Mouse (Mus musculus): ENCODE results near the gene Fbxo46. TPM values are rescaled to one million over a fixed set of nuclear protein-coding genes. Genes with fewer than 3 reads are reported as not detected.

The Fbxo46 gene
- total and polyA plus RNA-seq, 3 experiments: 10.1 to 13.7 TPM; not detected in 1

- H3K79me2 ChIP-seq (ENCODE audit: control insufficient read depth, insufficient read depth, low read length, poor library complexity): peaks cover 8% of the 10 kb centered on the region; the same call in 1 of the 2 replicates
- H3K4me1 ChIP-seq (ENCODE audit: control insufficient read depth in 1 of 2, insufficient read depth in 2 of 2, low read length in 2 of 2): peaks cover 0 to 9% of the 10 kb centered on the region in 2 experiments; a peak in 3 of 4 replicates
- no peak overlapping the region for H3K27ac ChIP-seq (ENCODE audit: control insufficient read depth, low read depth, low read length)
- no peak overlapping the region for H3K4me3 ChIP-seq (ENCODE audit: control insufficient read depth in 1 of 2, insufficient read depth in 1 of 2, low read depth in 2 of 2, low read length in 2 of 2)
- H3K9me3 ChIP-seq (replicated peaks; ENCODE audit: insufficient read depth, low read length): no peaks in the 10 kb centered on the region
- no peaks in the 10 kb centered on the region for H3K36me3 ChIP-seq (ENCODE audit: control insufficient read depth in 1 of 2, insufficient read depth in 2 of 2, low read length in 2 of 2)
- no peak for DNase-seq (ENCODE audit: low read depth, low spot score)
- H3K27me3 ChIP-seq (ENCODE audit: control insufficient read depth in 1 of 2, insufficient read depth in 2 of 2, low read length in 2 of 2): no peaks in the 10 kb centered on the region
- TF ChIP-seq ZC3H11A (IDR thresholded peaks at IDR 0.05; ENCODE audit: low read depth, low read length) (no peak), MAFK (IDR thresholded peaks at IDR 0.05; ENCODE audit: borderline replicate concordance, low read depth, low read length) (no peak), ELF1 (IDR thresholded peaks at IDR 0.05; ENCODE audit: low read depth, low read length) (no peak), SIN3A (IDR thresholded peaks at IDR 0.05; ENCODE audit: low read length) (no peak)
- no peak overlapping the region for H3K9ac ChIP-seq (ENCODE audit: control insufficient read depth, low read depth, low read length, poor library complexity, severe bottlenecking)
Observed at GRCm38 (mm10) chr7:19092381-19093173, 27.1 kb upstream of the Fbxo46 start.

GRCm38 (mm10) chr7:19093174-19093521, 26.5 kb upstream of the Fbxo46 start:
- DNase-seq (ENCODE audit: low read depth, low spot score): peak; percentile 80
- Histone ChIP-seq H3K27ac (ENCODE audit: control insufficient read depth, low read depth, low read length) (peak overlapping the region; percentile 23), H3K79me2 (ENCODE audit: control insufficient read depth, insufficient read depth, low read length, poor library complexity) (peaks cover 8% of the 10 kb centered on the region; the same call in 1 of the 2 replicates), H3K9ac (ENCODE audit: control insufficient read depth, low read depth, low read length, poor library complexity, severe bottlenecking) (peak overlapping the region; percentile 51), H3K4me3 (ENCODE audit: control insufficient read depth in 1 of 2, insufficient read depth in 1 of 2, low read depth in 2 of 2, low read length in 2 of 2) (peak overlapping the region; percentile 47 to 58), H3K27me3 (ENCODE audit: control insufficient read depth in 1 of 2, insufficient read depth in 2 of 2, low read length in 2 of 2) (no peaks in the 10 kb centered on the region), H3K4me1 (ENCODE audit: control insufficient read depth in 1 of 2, insufficient read depth in 2 of 2, low read length in 2 of 2) (peaks cover 0 to 9% of the 10 kb centered on the region in 2 experiments; a peak in 3 of 4 replicates), H3K9me3 (replicated peaks; ENCODE audit: insufficient read depth, low read length) (no peaks in the 10 kb centered on the region), H3K36me3 (ENCODE audit: control insufficient read depth in 1 of 2, insufficient read depth in 2 of 2, low read length in 2 of 2) (no peaks in the 10 kb centered on the region)
- no peak for TF ChIP-seq EP300 (IDR thresholded peaks at IDR 0.05; ENCODE audit: low read depth in 1 of 2, low read length in 2 of 2)
- no peak for TF ChIP-seq ZMIZ1 (IDR thresholded peaks at IDR 0.05; ENCODE audit: low read depth, low read length)
- TF ChIP-seq POLR2A (IDR thresholded peaks at IDR 0.05; ENCODE audit: control insufficient read depth in 1 of 2, insufficient read depth in 1 of 2, low read depth in 1 of 2, low read length in 2 of 2, poor library complexity in 1 of 2): no peak
- no peak for TF ChIP-seq ZC3H11A (IDR thresholded peaks at IDR 0.05; ENCODE audit: low read depth, low read length)
- TF ChIP-seq RAD21 (IDR thresholded peaks at IDR 0.05; ENCODE audit: low read depth, low read length): peak; percentile 66
- TF ChIP-seq MXI1 (IDR thresholded peaks at IDR 0.05; ENCODE audit: low read depth, low read length): peak; percentile 22; the same call in 1 of the 2 replicates
- TF ChIP-seq JUND (IDR thresholded peaks at IDR 0.05; ENCODE audit: low read depth, low read length): no peak
- TF ChIP-seq ELF1 (IDR thresholded peaks at IDR 0.05; ENCODE audit: low read depth, low read length): no peak
- peak; percentile 57 to 96 (median 77); a peak in 5 of 6 replicates for TF ChIP-seq CTCF (IDR thresholded peaks at IDR 0.05 in 2 of 3, conservative IDR thresholded peaks at IDR 0.05 in 1 of 3; ENCODE audit: control insufficient read depth in 1 of 3, insufficient read depth in 1 of 3, low read depth in 2 of 3, low read length in 3 of 3, poor library complexity in 1 of 3, severe bottlenecking in 1 of 3)
- peak; percentile 67 for TF ChIP-seq SMC3 (IDR thresholded peaks at IDR 0.05; ENCODE audit: low read depth, low read length)
- no peak for TF ChIP-seq MYC (IDR thresholded peaks at IDR 0.05; ENCODE audit: low read depth, low read length)
